Mouse (Mus musculus) limb, embryonic 14.5 days (tissue): ENCODE results near the gene Tgm5. TPM values are rescaled to one million over a fixed set of nuclear protein-coding genes. Genes with fewer than 3 reads are reported as not detected.

ENCODE experiments used
- ATAC-seq: fragments of 200-750 bp; cut with Nextera tagmentation; 2 replicates; pipeline ENCODE4 v1.8.0; 2017; ENCODE audit warnings: low read depth, moderate number of reproducible peaks, moderate TSS enrichment; ENCODE audit not compliant: low FRiP score
- DNase-seq: peaks from one replicate; pipeline ENCODE4 v3.0.0-alpha.2; 2015; ENCODE audit warnings: low spot score
- H3K27ac ChIP-seq: fragments of 300-500 bp; sonication (generic); replicated peaks from 2 replicates; pipeline ENCODE4 v1.5.1; 2014; ENCODE audit warnings: low read depth, mild to moderate bottlenecking, low read length, moderate library complexity, mixed read lengths
- H3K27me3 ChIP-seq: fragments of 300-500 bp; sonication (generic); 2 replicates; pipeline ENCODE4 v1.6.1; 2014; ENCODE audit warnings: low read length, mixed read lengths; ENCODE audit not compliant: control insufficient read depth, insufficient read depth
- H3K36me3 ChIP-seq: fragments of 300-500 bp; sonication (generic); 2 replicates; pipeline ENCODE4 v1.6.1; 2014; ENCODE audit warnings: mild to moderate bottlenecking, low read length, moderate library complexity, mixed read lengths; ENCODE audit not compliant: control insufficient read depth, insufficient read depth
- H3K4me1 ChIP-seq: fragments of 300-500 bp; sonication (generic); 2 replicates; pipeline ENCODE4 v1.6.1; 2014; ENCODE audit warnings: antibody characterized with exemption, low read length, mixed read lengths; ENCODE audit not compliant: control insufficient read depth, insufficient read depth
- H3K4me2 ChIP-seq: fragments of 300-500 bp; sonication (generic); replicated peaks from 2 replicates; pipeline ENCODE4 v1.6.1; 2014; ENCODE audit warnings: low read depth, mild to moderate bottlenecking, low read length, moderate library complexity; ENCODE audit not compliant: severe bottlenecking
- H3K4me3 ChIP-seq: fragments of 300-500 bp; sonication (generic); replicated peaks from 2 replicates; pipeline ENCODE4 v1.5.1; 2014; ENCODE audit warnings: low read length
- H3K9ac ChIP-seq: fragments of 300-500 bp; sonication (generic); 2 replicates; pipeline ENCODE4 v1.6.1; 2014; ENCODE audit warnings: mild to moderate bottlenecking, low read depth, low read length, moderate library complexity; ENCODE audit not compliant: severe bottlenecking
- H3K9me3 ChIP-seq: fragments of 300-500 bp; sonication (generic); 2 replicates; pipeline ENCODE4 v1.6.1; 2016; ENCODE audit warnings: low read length; ENCODE audit not compliant: control insufficient read depth
- POLR2A ChIP-seq: fragments of 200-500 bp; IDR thresholded peaks from 2 replicates; pipeline ENCODE4 v1.8.0; 2012; ENCODE audit warnings: inconsistent platforms, mild to moderate bottlenecking, moderate library complexity, borderline replicate concordance; ENCODE audit not compliant: insufficient read depth, insufficient read length; ENCODE audit errors: extremely low read depth
- WGBS: fragments of 180-500 bp; shearing (Covaris S2); extraction: QIAGEN DNeasy Blood & Tissue Kit; methylation state at CpG from one replicate; pipeline ENCODE4 v1.1.7; 2014; 5-methylcytosine and 5-hydroxymethylcytosine counted together
- polyA plus RNA-seq, 2 experiments: library from polyadenylated mRNA; depleted of rRNA in 1 of 2; stranded (reverse) in 1 of 2; unstranded in 1 of 2; fragments of >200 nt; fragmentation: Nextera tagmentation in 1 of 2; extraction: Ambion mirVana in 1 of 2; gene quantifications; 2 replicates each; pipeline versions ENCODE4 v1.2.1 to v1.2.3; 2012 to 2014

The Tgm5 gene
- polyA plus RNA-seq, 2 experiments, result 0.10 TPM; not detected in 1

- Histone ChIP-seq H3K9ac (no peak overlapping the region), H3K4me1 (no peaks in the 10 kb centered on the region), H3K36me3 (peaks cover 42% of the 10 kb centered on the region), H3K4me2 (no peak overlapping the region), H3K27me3 (no peaks in the 10 kb centered on the region), H3K27ac (no peak overlapping the region), H3K9me3 (0 out of 2 replicates have a peak, but pooled peaks cover 3% of the 10 kb centered on the region), H3K4me3 (no peak overlapping the region)
- DNase-seq (no peak), ATAC-seq (no peak)
- 91% methylated on average over 9 of the region's 9 CpGs for WGBS
- TF ChIP-seq POLR2A, result no peak
Observed at GRCm38 (mm10) chr2:121016226-121016625, 69.4 kb downstream of the Tgm5 start.

- peaks cover 42% of the 10 kb centered on the region for H3K36me3 ChIP-seq
- DNase-seq, result no peak
Observed at GRCm38 (mm10) chr2:121015507-121015906, 70.1 kb downstream of the Tgm5 start.

GRCm38 (mm10) chr2:121012676-121013075 is 73.0 kb downstream of the Tgm5 start:
- H3K27me3 ChIP-seq, result no peaks in the 10 kb centered on the region
- ATAC-seq (no peak), DNase-seq (no peak)
- H3K27ac ChIP-seq, result no peak overlapping the region
- H3K36me3 ChIP-seq, result peaks cover 38% of the 10 kb centered on the region
- 90% methylated on average over 9 of the region's 9 CpGs for WGBS
- no peak overlapping the region for H3K4me2 ChIP-seq
- peaks cover 7% of the 10 kb centered on the region for H3K4me1 ChIP-seq
- H3K9me3 ChIP-seq, result 0 out of 2 replicates have a peak, but pooled peaks cover under 1% of the 10 kb centered on the region
- H3K9ac ChIP-seq, result no peak overlapping the region
- no peak overlapping the region for H3K4me3 ChIP-seq
- no peak for TF ChIP-seq POLR2A

More at GRCm38 (mm10) chr2:121015507-121015906, 70.1 kb downstream of the Tgm5 start:
- Histone ChIP-seq H3K9ac (no peak overlapping the region), H3K4me3 (no peak overlapping the region), H3K9me3 (0 out of 2 replicates have a peak, but pooled peaks cover 3% of the 10 kb centered on the region), H3K27me3 (no peaks in the 10 kb centered on the region), H3K4me2 (no peak overlapping the region), H3K27ac (no peak overlapping the region), H3K4me1 (no peaks in the 10 kb centered on the region)
- WGBS, result 83% methylated on average over 2 of the region's 2 CpGs
- ATAC-seq, result no peak
- TF ChIP-seq POLR2A, result no peak

GRCm38 (mm10) chr2:121009071-121009677 is 76.5 kb downstream of the Tgm5 start:
- Histone ChIP-seq H3K36me3 (peaks cover 18% of the 10 kb centered on the region), H3K4me2 (peak overlapping the region; percentile 88), H3K9me3 (no peaks in the 10 kb centered on the region), H3K27ac (no peak overlapping the region), H3K4me3 (peak overlapping the region; percentile 67), H3K4me1 (peaks cover 7% of the 10 kb centered on the region), H3K27me3 (no peaks in the 10 kb centered on the region), H3K9ac (peak overlapping the region; percentile 67)
- ATAC-seq (no peak), DNase-seq (no peak)
- WGBS, result 25% methylated on average over 5 of the region's 5 CpGs
- no peak for TF ChIP-seq POLR2A

- TF ChIP-seq POLR2A, result no peak
- peak overlapping the region; percentile 67 for H3K4me3 ChIP-seq
- peak overlapping the region; percentile 88 for H3K4me2 ChIP-seq
- no peaks in the 10 kb centered on the region for H3K9me3 ChIP-seq
- DNase-seq (no peak), ATAC-seq (no peak)
- peak overlapping the region; percentile 67 for H3K9ac ChIP-seq
- H3K27me3 ChIP-seq, result no peaks in the 10 kb centered on the region
- H3K27ac ChIP-seq, result no peak overlapping the region
- H3K36me3 ChIP-seq, result peaks cover 16% of the 10 kb centered on the region
- WGBS, result 1% methylated on average over 12 of the region's 12 CpGs
- H3K4me1 ChIP-seq, result peaks cover 7% of the 10 kb centered on the region
Observed at GRCm38 (mm10) chr2:121008664-121009007, 77.0 kb downstream of the Tgm5 start.
